In genomic region chr7:16489948-16490347, GRCm38 (mm10) we compare ENCODE assay signal across 12 mouse cellular contexts. TPM values are rescaled to one million over a fixed set of nuclear protein-coding genes. Genes with fewer than 3 reads are reported as not detected.
DNase-seq lines count a peak whose midpoint lies in the region; ATAC-seq and TF ChIP-seq lines count a peak whose summit lies in the region.
"Had no signal": no experiment of that assay in that cellular context is flagged by ENCODE, and none has a peak within 500 bp of the region (broad histone marks: within the 10 kb centered on the region; RNA-seq: fewer than 3 reads in every experiment).

No protein-coding gene starts in this region.

- no peak for ATAC-seq in CD4-positive, CD25-positive, alpha-beta regulatory T cell, adult 4 months
- ATAC-seq: intestine, postnatal 0 days; midbrain, embryonic 15.5 days had no signal

- no peaks in the 10 kb centered on the region for H3K4me1 ChIP-seq in lung, adult 2 months (ENCODE audit: control insufficient read depth, insufficient read depth, low read length)
- H3K4me1 ChIP-seq: midbrain, embryonic 15.5 days had no signal

- no peak overlapping the region for H3K4me3 ChIP-seq in lung, adult 2 months (replicated peaks; ENCODE audit: extremely low read depth, low read depth, low read length)
- H3K4me3 ChIP-seq: midbrain, embryonic 15.5 days had no signal

- TF ChIP-seq POLR2A in lung, adult 2 months (IDR thresholded peaks at IDR 0.05; ENCODE audit: borderline replicate concordance, extremely low read depth, low read depth, low read length) = no peak

- DNase-seq in adrenal gland, postnatal 10 days = peak; percentile 49
- DNase-seq in adrenal gland, adult 18-20 months (ENCODE audit: low spot score in 2 of 2) = no peak
- peak; percentile 40 to 60 for DNase-seq in heart, postnatal 10 days
- DNase-seq in heart, postnatal 25 days (ENCODE audit: low spot score) = no peak
- peak; percentile 42 for DNase-seq in lung, postnatal 14 days
- DNase-seq in lung, adult 2 months = no peak
- peak; percentile 44 to 47 for DNase-seq in adrenal gland, postnatal 36 days
- DNase-seq: lung, embryonic 14.5 days had no signal

- intact Hi-C loops in heart, postnatal 10 days (cut with DNase I) = loop anchor here (2.0 to 5.0 kb wide), 2 partner anchors 129 to 193 kb away; no protein-coding TSS in a partner anchor
- intact Hi-C loops in heart, postnatal 25 days (cut with DNase I) = loop anchor here (2.0 kb wide), 1 partner anchor 129 kb away; no protein-coding TSS in a partner anchor

- 82% methylated on average over 9 of the region's 9 CpGs for WGBS in lung, adult 2 months

- TF ChIP-seq CTCF in lung, adult 2 months (IDR thresholded peaks at IDR 0.05; ENCODE audit: insufficient read depth, low read length) = no peak

RNA-seq across cellular contexts. Expression of gene Npas1, which starts 12.4 kb away (rescaled TPM):
- not detected for total RNA-seq in adrenal gland, postnatal 10 days (2021)
- not detected for total RNA-seq in adrenal gland, adult 18-20 months (2021)
- total RNA-seq in heart, postnatal 10 days (2021) = not detected
- total RNA-seq in heart, postnatal 25 days (2021) = not detected
- polyA plus RNA-seq in lung, adult 2 months (2012; rRNA removed) = not detected in 2 replicates
- total RNA-seq in adrenal gland, postnatal 36 days (2021) = not detected
- polyA plus RNA-seq in CD4-positive, CD25-positive, alpha-beta regulatory T cell, adult 4 months (2017; shearing (Covaris generic)) = not detected
- total RNA-seq: hematopoietic stem cell, adult 5-6 weeks had no signal
- polyA plus RNA-seq: lung, embryonic 14.5 days had no signal

RNA-seq across cellular contexts. Expression of gene Tmem160, which starts 37.4 kb away (rescaled TPM):
- 10 to 100 TPM; 43.9 to 46.8 TPM for total RNA-seq in adrenal gland, postnatal 10 days (2021)
- 10 to 100 TPM; 60.1 to 61.7 TPM for total RNA-seq in adrenal gland, adult 18-20 months (2021)
- 10 to 100 TPM; 78.0 to 87.1 TPM for total RNA-seq in heart, postnatal 10 days (2021)
- 10 to 100 TPM; 82.2 to 88.1 TPM for total RNA-seq in heart, postnatal 25 days (2021)
- polyA plus RNA-seq in lung, adult 2 months (2012; rRNA removed) = 129 and 205 TPM in 2 replicates
- 10 to 100 TPM; 69.1 to 82.7 TPM for total RNA-seq in adrenal gland, postnatal 36 days (2021)
- 1 to 10 TPM; 2.5 to 4.9 TPM for polyA plus RNA-seq in CD4-positive, CD25-positive, alpha-beta regulatory T cell, adult 4 months (2017; shearing (Covaris generic))

Comparison
In these comparisons a context has a peak if more than half of its experiments do, and no peak if none do; other contexts are left out.
1. DNase-seq: peak in adrenal gland, postnatal 10 days (single experiment), heart, postnatal 10 days (2 of 2), lung, postnatal 14 days (single experiment) and adrenal gland, postnatal 36 days (2 of 2); none in adrenal gland, adult 18-20 months (0 of 2), heart, postnatal 25 days (single experiment) and lung, adult 2 months (single experiment).